9 mouse cellular contexts compared by ENCODE assay signal in the genomic region with DNA sequence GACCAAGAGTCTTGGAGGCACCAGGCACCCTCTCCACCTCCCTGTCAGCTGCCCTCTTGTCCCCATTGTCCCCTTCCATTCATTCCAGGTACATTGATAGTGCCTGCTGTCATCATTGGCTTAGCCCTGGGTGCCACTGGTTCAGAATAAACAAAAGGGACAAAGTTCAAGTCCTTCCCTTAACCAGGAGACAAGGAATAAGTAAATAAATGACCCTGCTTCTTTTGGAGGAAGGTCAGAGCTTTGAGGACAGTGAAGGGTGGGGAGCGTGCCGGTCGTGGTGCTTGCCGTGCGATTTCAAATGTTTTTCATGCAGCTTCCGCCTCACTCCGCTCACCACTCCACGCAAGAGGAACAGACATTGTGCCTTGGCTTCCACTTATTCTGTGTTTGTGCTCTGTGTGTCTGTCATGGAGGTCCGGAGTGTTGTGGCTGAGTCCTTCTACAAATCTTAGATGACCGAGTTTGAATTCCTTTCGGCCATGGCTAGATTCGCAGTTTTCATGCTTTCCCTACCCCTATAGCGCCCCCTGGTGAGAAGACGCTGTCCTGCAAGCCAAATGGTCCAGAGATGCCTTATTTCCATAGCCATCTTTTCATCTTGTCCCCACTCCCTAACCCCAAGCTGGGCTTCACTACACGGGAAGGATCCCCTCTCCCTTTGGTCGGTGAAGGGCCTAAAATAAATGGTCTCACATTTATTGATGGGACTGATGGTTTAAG. TPM values are rescaled to one million over a fixed set of nuclear protein-coding genes. Genes with fewer than 3 reads are reported as not detected.
DNase-seq lines count a peak whose midpoint lies in the region; ATAC-seq lines count a peak whose summit lies in the region.
"Had no signal": no experiment of that assay in that cellular context is flagged by ENCODE, and none has a peak within 500 bp of the region (broad histone marks: within the 10 kb centered on the region; RNA-seq: fewer than 3 reads in every experiment).

No protein-coding gene starts in this region.

- H3K27ac ChIP-seq in embryonic facial prominence, embryonic 10.5 days (replicated peaks): no peak overlapping the region
- H3K27ac ChIP-seq in heart, embryonic 12.5 days (ENCODE audit: poor library complexity, severe bottlenecking): no peak overlapping the region
- H3K27ac ChIP-seq: limb, embryonic 13.5 days had no signal

- no peak overlapping the region for H3K4me3 ChIP-seq in embryonic facial prominence, embryonic 10.5 days
- H3K4me3 ChIP-seq in heart, embryonic 12.5 days: no peak overlapping the region
- H3K4me3 ChIP-seq: limb, embryonic 13.5 days had no signal

- peaks cover 25% of the 10 kb centered on the region for H3K4me1 ChIP-seq in embryonic facial prominence, embryonic 10.5 days
- H3K4me1 ChIP-seq in heart, embryonic 12.5 days (replicated peaks): peaks cover 23% of the 10 kb centered on the region

- 44% methylated on average over 16 of the region's 16 CpGs for WGBS in embryonic facial prominence, embryonic 10.5 days
- WGBS in heart, embryonic 12.5 days: 39% methylated on average over 16 of the region's 16 CpGs

- H3K9ac ChIP-seq in heart, embryonic 12.5 days: no peak overlapping the region
- H3K9ac ChIP-seq: limb, embryonic 13.5 days had no signal

- no peak for ATAC-seq in heart, embryonic 12.5 days (ENCODE audit: insufficient number of reproducible peaks, low FRiP score)

- no peaks in the 10 kb centered on the region for H3K27me3 ChIP-seq in embryonic facial prominence, embryonic 10.5 days (replicated peaks; ENCODE audit: low read depth, poor library complexity, severe bottlenecking)
- H3K27me3 ChIP-seq in heart, embryonic 12.5 days (replicated peaks): no peaks in the 10 kb centered on the region
- H3K27me3 ChIP-seq: limb, embryonic 13.5 days had no signal

- DNase-seq in CD8-positive naive resting alpha-beta T cell, adult 2 months (ENCODE audit: low read depth in 2 of 2, low spot score in 2 of 2): peak; percentile 76 to 82
- DNase-seq in adrenal gland, adult 8-10 months: peak; percentile 62
- DNase-seq in embryonic facial prominence, embryonic 10.5 days (ENCODE audit: low spot score): peak; percentile 84
- DNase-seq in kidney, postnatal 36 days: peak; percentile 74 to 92
- DNase-seq in lung, adult 18-20 months: peak; percentile 76 to 80
- peak; percentile 90 to 94 for DNase-seq in right cerebral cortex, adult 2 months (ENCODE audit: low spot score in 2 of 2)
- peak; percentile 66 for DNase-seq in urinary bladder, adult 2 months (ENCODE audit: low spot score)

- H3K9me3 ChIP-seq in embryonic facial prominence, embryonic 10.5 days: no peaks in the 10 kb centered on the region
- H3K9me3 ChIP-seq in heart, embryonic 12.5 days (replicated peaks): no peaks in the 10 kb centered on the region
- H3K9me3 ChIP-seq: limb, embryonic 13.5 days had no signal

- 0 out of 2 replicates have a peak, but pooled peaks cover 3% of the 10 kb centered on the region for H3K36me3 ChIP-seq in embryonic facial prominence, embryonic 10.5 days (replicated peaks)
- 0 out of 2 replicates have a peak, but pooled peaks cover 2% of the 10 kb centered on the region for H3K36me3 ChIP-seq in heart, embryonic 12.5 days

- H3K4me2 ChIP-seq in heart, embryonic 12.5 days: peak overlapping the region; percentile 49
- H3K4me2 ChIP-seq: limb, embryonic 13.5 days had no signal

RNA-seq across cellular contexts. Expression of gene Bloc1s4, which starts 6.2 kb away (rescaled TPM):
- total RNA-seq in adrenal gland, adult 8-10 months (2022): 10 to 100 TPM; 21.6 to 34.1 (median 27.6) TPM
- 20.5 and 24.2 TPM in 2 replicates for polyA plus RNA-seq in embryonic facial prominence, embryonic 10.5 days (2016; fragmentation: Nextera tagmentation; extraction: Ambion mirVana)
- polyA plus RNA-seq in heart, embryonic 12.5 days (2016; fragmentation: Nextera tagmentation; extraction: Ambion mirVana): 21.0 and 21.3 TPM in 2 replicates
- polyA plus RNA-seq in urinary bladder, adult 2 months (2012; rRNA removed): 19.0 and 26.2 TPM in 2 replicates

RNA-seq across cellular contexts. Expression of gene D5Ertd579e, which starts 46.5 kb away (rescaled TPM):
- total RNA-seq in adrenal gland, adult 8-10 months (2022): 10 to 100 TPM; 64.5 to 98.4 (median 79.4) TPM
- polyA plus RNA-seq in embryonic facial prominence, embryonic 10.5 days (2016; fragmentation: Nextera tagmentation; extraction: Ambion mirVana): 25.7 and 28.5 TPM in 2 replicates
- polyA plus RNA-seq in heart, embryonic 12.5 days (2016; fragmentation: Nextera tagmentation; extraction: Ambion mirVana): 35.1 and 37.2 TPM in 2 replicates
- 27.9 and 35.3 TPM in 2 replicates for polyA plus RNA-seq in urinary bladder, adult 2 months (2012; rRNA removed)

RNA-seq across cellular contexts. Expression of gene Mrfap1, which starts 54.3 kb away (rescaled TPM):
- total RNA-seq in adrenal gland, adult 8-10 months (2022): 100 to 1,000 TPM; 571 to 829 (median 654) TPM
- polyA plus RNA-seq in embryonic facial prominence, embryonic 10.5 days (2016; fragmentation: Nextera tagmentation; extraction: Ambion mirVana): 494 and 508 TPM in 2 replicates
- polyA plus RNA-seq in heart, embryonic 12.5 days (2016; fragmentation: Nextera tagmentation; extraction: Ambion mirVana): 426 and 435 TPM in 2 replicates
- 181 and 226 TPM in 2 replicates for polyA plus RNA-seq in urinary bladder, adult 2 months (2012; rRNA removed)
